Mouse (Mus musculus): ENCODE data around the gene Apip. TPM values are rescaled to one million over a fixed set of nuclear protein-coding genes. Genes with fewer than 3 reads are reported as not detected.

Gene Apip
- polyA plus RNA-seq, 1 experiment from 2014 or later = 64.3 TPM

DNA sequence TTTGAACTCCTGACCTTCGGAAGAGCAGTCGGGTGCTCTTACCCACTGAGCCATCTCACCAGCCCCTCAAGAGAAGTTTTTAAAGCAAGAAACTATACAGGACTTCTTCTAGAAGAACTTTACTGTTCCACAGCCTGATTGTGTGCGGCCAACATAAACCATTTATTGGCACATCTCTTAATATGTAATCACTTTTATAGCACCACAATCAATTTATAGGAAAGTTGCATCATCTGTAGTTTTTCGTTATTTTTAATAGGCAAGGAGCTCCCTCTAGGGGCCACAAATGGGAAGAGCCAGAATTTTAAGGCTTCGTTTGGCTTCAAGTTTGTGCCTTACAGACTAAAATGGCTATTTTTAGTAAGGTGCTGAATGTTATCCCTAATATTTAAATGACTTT lies 11.0 kb downstream of the Apip start:
- Histone ChIP-seq H3K9ac (ENCODE audit: low read depth, low read length) (no peak overlapping the region), H3K27ac (ENCODE audit: low read depth, low read length) (no peak overlapping the region), H3K4me3 (ENCODE audit: low read depth, low read length) (no peak overlapping the region), H3K4me1 (replicated peaks; ENCODE audit: control insufficient read depth, insufficient read depth, low read length) (no peaks in the 10 kb centered on the region; the same call in 1 of the 2 replicates), H3K4me2 (replicated peaks; ENCODE audit: low read depth, low read length) (no peak overlapping the region), H3K27me3 (ENCODE audit: control insufficient read depth, insufficient read depth, low read length) (no peaks in the 10 kb centered on the region), H3K9me3 (ENCODE audit: control insufficient read depth, low read length) (no peaks in the 10 kb centered on the region), H3K36me3 (ENCODE audit: control insufficient read depth, insufficient read depth, low read length) (no peaks in the 10 kb centered on the region)
- ATAC-seq (ENCODE audit: low FRiP score) (no peak), DNase-seq (ENCODE audit: low spot score) (peak; percentile 45)
- 69% methylated on average over 5 of the region's 5 CpGs for WGBS

DNA sequence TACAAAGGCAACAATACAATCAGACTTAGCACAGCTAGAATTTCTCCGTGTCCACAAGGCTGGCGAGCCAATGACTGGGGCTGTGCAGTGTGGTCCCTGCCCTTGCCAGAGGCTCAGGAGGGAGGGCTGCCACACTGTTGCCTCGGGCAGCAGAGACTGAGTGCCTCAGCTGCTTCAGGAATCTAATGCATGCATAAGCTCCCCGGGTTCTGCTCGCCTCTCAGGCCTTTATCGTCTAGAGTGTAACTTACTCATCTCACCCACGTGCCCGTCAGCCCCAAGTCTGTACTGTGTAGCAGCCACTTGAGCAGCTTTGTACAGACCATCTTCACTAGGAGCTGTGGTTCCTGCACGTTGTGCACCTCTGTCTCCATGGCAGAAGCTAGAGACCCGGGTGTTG lies 12.2 kb downstream of the Apip start:
- no peak overlapping the region for H3K27ac ChIP-seq (ENCODE audit: low read depth, low read length)

GRCm38 (mm10) chr2:103086432-103086831 lies 13.0 kb downstream of the Apip start:
- H3K9me3 ChIP-seq (ENCODE audit: control insufficient read depth, low read length) = no peaks in the 10 kb centered on the region
- no peaks in the 10 kb centered on the region for H3K36me3 ChIP-seq (ENCODE audit: control insufficient read depth, insufficient read depth, low read length)
- no peak overlapping the region for H3K27ac ChIP-seq (ENCODE audit: low read depth, low read length)
- no peaks in the 10 kb centered on the region for H3K27me3 ChIP-seq (ENCODE audit: control insufficient read depth, insufficient read depth, low read length)
- no peaks in the 10 kb centered on the region; the same call in 1 of the 2 replicates for H3K4me1 ChIP-seq (replicated peaks; ENCODE audit: control insufficient read depth, insufficient read depth, low read length)
- no peak overlapping the region for H3K9ac ChIP-seq (ENCODE audit: low read depth, low read length)
- ATAC-seq (ENCODE audit: low FRiP score) (no peak), DNase-seq (ENCODE audit: low spot score) (peak; percentile 58)
- 9% methylated on average over 1 of the region's 1 CpGs for WGBS
- H3K4me2 ChIP-seq (replicated peaks; ENCODE audit: low read depth, low read length) = no peak overlapping the region
- H3K4me3 ChIP-seq (ENCODE audit: low read depth, low read length) = no peak overlapping the region

More for the DNA sequence above, 12.2 kb downstream of the Apip start:
- DNase-seq (ENCODE audit: low spot score) = no peak
- no peaks in the 10 kb centered on the region for H3K27me3 ChIP-seq (ENCODE audit: control insufficient read depth, insufficient read depth, low read length)
- H3K9me3 ChIP-seq (ENCODE audit: control insufficient read depth, low read length) = no peaks in the 10 kb centered on the region
- 74% methylated on average over 10 of the region's 10 CpGs for WGBS
- no peak overlapping the region for H3K4me2 ChIP-seq (replicated peaks; ENCODE audit: low read depth, low read length)
- no peak overlapping the region for H3K9ac ChIP-seq (ENCODE audit: low read depth, low read length)
- ATAC-seq (ENCODE audit: low FRiP score) = no peak
- H3K36me3 ChIP-seq (ENCODE audit: control insufficient read depth, insufficient read depth, low read length) = no peaks in the 10 kb centered on the region
- H3K4me1 ChIP-seq (replicated peaks; ENCODE audit: control insufficient read depth, insufficient read depth, low read length) = no peaks in the 10 kb centered on the region; the same call in 1 of the 2 replicates
- H3K4me3 ChIP-seq (ENCODE audit: low read depth, low read length) = no peak overlapping the region

DNA sequence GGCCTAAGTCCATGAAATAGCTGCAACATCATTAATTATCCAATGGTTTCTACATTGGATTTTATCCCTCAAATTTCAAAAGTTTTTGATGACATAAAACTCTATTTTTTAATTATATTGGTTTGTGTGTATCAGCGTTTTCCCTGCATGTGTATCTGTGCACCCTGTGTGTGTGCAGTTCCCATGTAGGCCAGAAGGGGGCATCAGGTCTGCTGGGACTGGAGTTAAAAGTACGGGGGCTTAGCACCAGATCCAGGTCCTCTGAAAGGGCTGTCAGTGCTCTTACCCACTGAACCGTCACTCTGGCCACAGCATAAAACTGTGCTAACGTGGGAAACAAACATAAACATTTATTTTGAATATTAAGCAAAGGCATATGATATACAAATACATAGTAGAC lies 14.6 kb downstream of the Apip start:
- Histone ChIP-seq H3K4me3 (ENCODE audit: low read depth, low read length) (no peak overlapping the region), H3K9ac (ENCODE audit: low read depth, low read length) (no peak overlapping the region), H3K4me1 (replicated peaks; ENCODE audit: control insufficient read depth, insufficient read depth, low read length) (no peaks in the 10 kb centered on the region; the same call in 1 of the 2 replicates), H3K27ac (ENCODE audit: low read depth, low read length) (no peak overlapping the region), H3K27me3 (ENCODE audit: control insufficient read depth, insufficient read depth, low read length) (no peaks in the 10 kb centered on the region), H3K36me3 (ENCODE audit: control insufficient read depth, insufficient read depth, low read length) (no peaks in the 10 kb centered on the region), H3K4me2 (replicated peaks; ENCODE audit: low read depth, low read length) (no peak overlapping the region), H3K9me3 (ENCODE audit: control insufficient read depth, low read length) (no peaks in the 10 kb centered on the region)
- WGBS = 96% methylated on average over 4 of the region's 4 CpGs
- no peak for ATAC-seq (ENCODE audit: low FRiP score)
- peak; percentile 30 for DNase-seq (ENCODE audit: low spot score)

- no peak overlapping the region for H3K27ac ChIP-seq (ENCODE audit: low read depth, low read length)
- DNase-seq (ENCODE audit: low spot score) (no peak), ATAC-seq (ENCODE audit: low FRiP score) (no peak)
- no peak overlapping the region for H3K9ac ChIP-seq (ENCODE audit: low read depth, low read length)
- 52% methylated on average over 6 of the region's 6 CpGs for WGBS
- no peak overlapping the region for H3K4me3 ChIP-seq (ENCODE audit: low read depth, low read length)
- no peak overlapping the region for H3K4me2 ChIP-seq (replicated peaks; ENCODE audit: low read depth, low read length)
- H3K36me3 ChIP-seq (ENCODE audit: control insufficient read depth, insufficient read depth, low read length) = peaks cover 3% of the 10 kb centered on the region; the same call in 1 of the 2 replicates
- H3K27me3 ChIP-seq (ENCODE audit: control insufficient read depth, insufficient read depth, low read length) = no peaks in the 10 kb centered on the region
- H3K4me1 ChIP-seq (replicated peaks; ENCODE audit: control insufficient read depth, insufficient read depth, low read length) = no peaks in the 10 kb centered on the region; the same call in 1 of the 2 replicates
- H3K9me3 ChIP-seq (ENCODE audit: control insufficient read depth, low read length) = no peaks in the 10 kb centered on the region
Observed at GRCm38 (mm10) chr2:103089521-103089920, 16.0 kb downstream of the Apip start.

DNA sequence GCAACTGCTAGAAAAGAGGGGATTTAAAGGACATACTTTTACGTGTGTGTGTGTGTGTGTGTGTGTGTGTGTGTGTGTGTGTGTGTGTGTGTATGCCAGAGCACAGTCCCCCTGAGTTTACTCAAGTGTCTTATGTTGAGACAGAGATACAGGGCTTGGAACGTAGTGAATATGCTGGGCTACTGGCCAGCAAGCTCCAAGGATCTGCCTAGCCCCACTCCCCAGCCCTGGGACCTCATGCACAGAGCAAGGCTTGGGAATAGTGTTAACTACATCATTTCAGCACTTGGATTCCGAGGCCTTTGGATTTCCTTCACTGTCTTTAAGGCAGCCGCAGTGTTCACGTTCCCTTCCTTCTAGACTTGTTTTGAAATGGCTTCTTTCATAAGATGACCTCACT lies 29.1 kb downstream of the Apip start:
- DNase-seq (ENCODE audit: low spot score) (no peak), ATAC-seq (ENCODE audit: low FRiP score) (no peak)
- Histone ChIP-seq H3K27me3 (ENCODE audit: control insufficient read depth, insufficient read depth, low read length) (no peaks in the 10 kb centered on the region), H3K27ac (ENCODE audit: low read depth, low read length) (no peak overlapping the region), H3K4me1 (replicated peaks; ENCODE audit: control insufficient read depth, insufficient read depth, low read length) (no peaks in the 10 kb centered on the region), H3K4me2 (replicated peaks; ENCODE audit: low read depth, low read length) (no peak overlapping the region), H3K9ac (ENCODE audit: low read depth, low read length) (no peak overlapping the region), H3K36me3 (ENCODE audit: control insufficient read depth, insufficient read depth, low read length) (no peaks in the 10 kb centered on the region), H3K9me3 (ENCODE audit: control insufficient read depth, low read length) (no peaks in the 10 kb centered on the region), H3K4me3 (ENCODE audit: low read depth, low read length) (no peak overlapping the region)
- 73% methylated on average over 5 of the region's 5 CpGs for WGBS

DNA sequence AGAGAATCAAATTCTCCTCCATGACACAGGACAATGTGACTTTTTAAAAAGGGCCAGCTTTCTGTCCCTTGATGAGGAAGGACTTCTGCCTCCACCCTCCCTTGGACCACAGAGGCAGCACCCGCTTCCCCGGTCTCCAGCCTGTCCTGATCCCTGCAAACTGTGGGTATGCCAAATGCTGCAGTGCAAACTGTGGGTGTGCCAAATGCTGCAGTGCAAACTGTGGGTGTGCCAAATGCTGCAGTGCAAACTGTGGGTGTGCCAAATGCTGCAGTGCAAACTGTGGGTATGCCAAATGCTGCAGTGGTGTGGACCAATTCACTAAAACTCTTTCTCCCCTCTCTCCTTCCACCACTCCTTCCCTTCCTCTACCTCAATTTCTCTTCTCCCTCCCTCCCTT lies 32.7 kb downstream of the Apip start:
- no peak overlapping the region for H3K27ac ChIP-seq (ENCODE audit: low read depth, low read length)
- DNase-seq (ENCODE audit: low spot score) = no peak
- no peak overlapping the region for H3K9ac ChIP-seq (ENCODE audit: low read depth, low read length)
- H3K36me3 ChIP-seq (ENCODE audit: control insufficient read depth, insufficient read depth, low read length) = no peaks in the 10 kb centered on the region
- ATAC-seq (ENCODE audit: low FRiP score) = no peak
- no peaks in the 10 kb centered on the region for H3K9me3 ChIP-seq (ENCODE audit: control insufficient read depth, low read length)
- no peak overlapping the region for H3K4me3 ChIP-seq (ENCODE audit: low read depth, low read length)
- H3K4me1 ChIP-seq (replicated peaks; ENCODE audit: control insufficient read depth, insufficient read depth, low read length) = no peaks in the 10 kb centered on the region
- H3K4me2 ChIP-seq (replicated peaks; ENCODE audit: low read depth, low read length) = no peak overlapping the region
- 95% methylated on average over 2 of the region's 2 CpGs for WGBS
- no peaks in the 10 kb centered on the region for H3K27me3 ChIP-seq (ENCODE audit: control insufficient read depth, insufficient read depth, low read length)

GRCm38 (mm10) chr2:103111669-103112068 lies 38.2 kb downstream of the Apip start:
- WGBS = 56% methylated on average over 8 of the region's 8 CpGs
- Histone ChIP-seq H3K4me2 (replicated peaks; ENCODE audit: low read depth, low read length) (no peak overlapping the region), H3K9me3 (ENCODE audit: control insufficient read depth, low read length) (no peaks in the 10 kb centered on the region), H3K4me1 (replicated peaks; ENCODE audit: control insufficient read depth, insufficient read depth, low read length) (no peaks in the 10 kb centered on the region), H3K4me3 (ENCODE audit: low read depth, low read length) (no peak overlapping the region), H3K9ac (ENCODE audit: low read depth, low read length) (no peak overlapping the region), H3K27me3 (ENCODE audit: control insufficient read depth, insufficient read depth, low read length) (no peaks in the 10 kb centered on the region), H3K36me3 (ENCODE audit: control insufficient read depth, insufficient read depth, low read length) (no peaks in the 10 kb centered on the region), H3K27ac (ENCODE audit: low read depth, low read length) (no peak overlapping the region)
- DNase-seq (ENCODE audit: low spot score) (no peak), ATAC-seq (ENCODE audit: low FRiP score) (no peak)

DNA sequence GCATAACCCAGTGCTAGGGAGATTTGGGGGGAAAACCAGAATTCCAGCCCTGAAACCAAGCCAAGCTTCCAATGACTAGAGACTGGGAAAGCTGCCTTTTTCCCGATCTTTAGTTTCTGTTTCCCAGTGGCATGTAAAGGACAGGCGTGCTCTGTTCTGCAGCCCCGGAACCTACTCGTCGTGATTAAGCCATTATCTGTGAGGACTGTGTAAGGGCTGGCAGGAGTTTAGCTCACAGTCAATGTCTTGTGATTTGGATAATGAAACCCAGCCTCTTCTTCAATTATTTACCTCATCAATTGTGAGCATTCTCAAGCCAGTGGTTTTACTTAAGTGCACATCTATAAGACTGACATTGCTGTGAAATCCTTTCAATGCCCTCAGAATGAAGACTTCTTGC lies 43.7 kb downstream of the Apip start:
- Histone ChIP-seq H3K36me3 (ENCODE audit: control insufficient read depth, insufficient read depth, low read length) (no peaks in the 10 kb centered on the region), H3K4me2 (replicated peaks; ENCODE audit: low read depth, low read length) (no peak overlapping the region), H3K27me3 (ENCODE audit: control insufficient read depth, insufficient read depth, low read length) (no peaks in the 10 kb centered on the region), H3K9me3 (ENCODE audit: control insufficient read depth, low read length) (no peaks in the 10 kb centered on the region), H3K4me1 (replicated peaks; ENCODE audit: control insufficient read depth, insufficient read depth, low read length) (no peaks in the 10 kb centered on the region), H3K4me3 (ENCODE audit: low read depth, low read length) (no peak overlapping the region), H3K27ac (ENCODE audit: low read depth, low read length) (no peak overlapping the region), H3K9ac (ENCODE audit: low read depth, low read length) (no peak overlapping the region)
- ATAC-seq (ENCODE audit: low FRiP score) (no peak), DNase-seq (ENCODE audit: low spot score) (no peak)
- 81% methylated on average over 5 of the region's 5 CpGs for WGBS

Data from hindbrain, embryonic 11.5 days (tissue).